Mouse (Mus musculus) left cerebral cortex, postnatal 36 days (tissue): ENCODE measurements at regions not wholly inside any gene's neighbourhood (a gene's known extent, or its start where the extent isn't known, plus 50 kb on each side); places are given as distances from the start of the nearest gene placed in this dataset.

Source experiments
- DNase-seq, 2 experiments: peaks; one replicate each; pipeline ENCODE4 v3.0.0; 2021 to 2022; ENCODE audit warnings: low spot score in 2 of 2, mixed read lengths in 1 of 2
- intact Hi-C: fragments of 180-260 bp; cut with DNase I; formaldehyde crosslinking; loops from one replicate; pipeline ENCODE4 v1.15.1; 2025

- DNase-seq, result peak; percentile 5 to 10
- intact Hi-C loops, result no loop called here
Observed at GRCm38 (mm10) chr13:84565644-84566532, 343.8 kb downstream of the Tmem161b start.

GRCm38 (mm10) chr13:84566533-84566832 is 344.4 kb downstream of the Tmem161b start:
- DNase-seq, result no peak
- intact Hi-C loops, result no loop called here

GRCm38 (mm10) chr13:84569371-84569770 is 347.3 kb downstream of the Tmem161b start:
- intact Hi-C loops, result no loop called here
- no peak for DNase-seq

- DNase-seq, result no peak
- intact Hi-C loops, result no loop called here
Observed at GRCm38 (mm10) chr13:84570206-84570605, 348.1 kb downstream of the Tmem161b start.

GRCm38 (mm10) chr13:84570984-84571844 is 349.1 kb downstream of the Tmem161b start:
- peak; percentile 14 to 27 for DNase-seq
- intact Hi-C loops, result no loop called here

GRCm38 (mm10) chr13:84571845-84572193 is 349.7 kb downstream of the Tmem161b start:
- intact Hi-C loops, result no loop called here
- no peak for DNase-seq

GRCm38 (mm10) chr13:84572231-84572630 is 350.1 kb downstream of the Tmem161b start:
- intact Hi-C loops, result no loop called here
- no peak for DNase-seq

- DNase-seq, result no peak
- intact Hi-C loops, result no loop called here
Observed at GRCm38 (mm10) chr13:84596585-84597142, 374.6 kb downstream of the Tmem161b start.

- intact Hi-C loops, result no loop called here
- no peak for DNase-seq
Observed at GRCm38 (mm10) chr13:84602612-84603011, 380.5 kb downstream of the Tmem161b start.

- intact Hi-C loops, result loop anchor here (5.0 to 10.0 kb wide), 5 partner anchors 145 to 895 kb away; partner anchors contain the start of gene Tmem161b
- DNase-seq, result no peak
Observed at GRCm38 (mm10) chr13:84612497-84612896, 390.4 kb downstream of the Tmem161b start.

- intact Hi-C loops, result loop anchor here (1.0 to 10.0 kb wide), 6 partner anchors 144 to 896 kb away; partner anchors contain the start of gene Tmem161b
- DNase-seq, result peak; percentile 50 to 51
Observed at GRCm38 (mm10) chr13:84613004-84613403, 390.9 kb downstream of the Tmem161b start.

- peak in 1 of 2 experiments; percentile 13 for DNase-seq
- intact Hi-C loops, result no loop called here
Observed at GRCm38 (mm10) chr13:84624691-84625090, 402.6 kb downstream of the Tmem161b start.

- intact Hi-C loops, result no loop called here
- no peak for DNase-seq
Observed at GRCm38 (mm10) chr13:84625527-84625926, 403.4 kb downstream of the Tmem161b start.

GRCm38 (mm10) chr13:84625927-84626326 is 403.8 kb downstream of the Tmem161b start:
- intact Hi-C loops, result no loop called here
- no peak for DNase-seq

- no peak for DNase-seq
- intact Hi-C loops, result no loop called here
Observed at GRCm38 (mm10) chr13:84626397-84626796, 404.3 kb downstream of the Tmem161b start.

GRCm38 (mm10) chr13:84630686-84631085 is 408.6 kb downstream of the Tmem161b start:
- intact Hi-C loops, result no loop called here

GRCm38 (mm10) chr13:84632493-84632892 is 410.4 kb downstream of the Tmem161b start:
- intact Hi-C loops, result no loop called here

More at GRCm38 (mm10) chr13:84630686-84631085, 408.6 kb downstream of the Tmem161b start:
- DNase-seq, result peak in 1 of 2 experiments; percentile 10

GRCm38 (mm10) chr13:84636831-84637230 is 414.7 kb downstream of the Tmem161b start:
- intact Hi-C loops, result no loop called here
- DNase-seq, result no peak

More at GRCm38 (mm10) chr13:84632493-84632892, 410.4 kb downstream of the Tmem161b start:
- DNase-seq, result no peak

GRCm38 (mm10) chr13:84637606-84638005 is 415.5 kb downstream of the Tmem161b start:
- intact Hi-C loops, result no loop called here
- DNase-seq, result no peak

GRCm38 (mm10) chr13:84638401-84638934 is 416.4 kb downstream of the Tmem161b start:
- intact Hi-C loops, result no loop called here
- DNase-seq, result no peak
